Mouse (Mus musculus) cerebellum, adult 2 months (tissue): Measurements from ENCODE around the gene Rbmxl1.

Experiments used
- CTCF ChIP-seq: fragments of 200-500 bp; IDR thresholded peaks from 2 replicates; pipeline ENCODE4 v1.5.1; 2011; ENCODE audit warnings: low read depth, mild to moderate bottlenecking, control low read depth, low read length, moderate library complexity, borderline replicate concordance; ENCODE audit not compliant: insufficient read depth
- POLR2A ChIP-seq: fragments of 200-500 bp; IDR thresholded peaks from 2 replicates; pipeline ENCODE4 v1.6.1; 2011; ENCODE audit warnings: low read length, control low read depth, borderline replicate concordance; ENCODE audit not compliant: insufficient read depth

DNA sequence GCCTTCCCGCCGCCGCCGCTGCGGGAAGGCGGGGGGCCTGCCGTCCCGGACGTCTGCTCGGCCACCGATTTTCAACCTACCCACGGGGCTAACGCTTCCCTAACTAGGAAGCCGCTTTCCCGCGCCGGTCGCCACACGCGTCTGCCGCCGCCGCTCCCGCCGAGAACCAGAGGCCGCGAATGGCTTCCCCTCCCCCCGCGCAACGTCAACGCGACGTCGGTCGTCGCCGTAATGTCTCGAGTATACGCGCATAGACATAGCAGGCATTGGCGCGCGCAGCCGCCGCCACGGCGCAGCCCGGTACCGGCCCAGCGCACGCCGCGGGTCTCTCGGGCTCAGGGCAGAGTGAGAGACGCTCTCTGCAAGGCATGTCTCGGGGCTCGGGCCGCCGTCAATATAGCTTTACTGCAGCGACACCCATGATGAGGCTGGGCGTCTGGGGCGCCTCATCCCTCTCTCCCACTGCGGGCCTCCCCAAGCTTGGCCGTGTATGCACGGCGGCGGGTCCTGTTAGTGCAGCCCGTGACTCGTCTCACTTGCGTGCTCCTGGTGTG lies at the start of gene Rbmxl1:
- TF ChIP-seq CTCF (no peak), POLR2A (peak; percentile 60)
